Mouse (Mus musculus) midbrain, embryonic 14.5 days (tissue): ENCODE measurements around the gene F2. TPM values are rescaled to one million over a fixed set of nuclear protein-coding genes. Genes with fewer than 3 reads are reported as not detected.

Source experiments
- ATAC-seq: fragments of 200-750 bp; cut with Nextera tagmentation; 2 replicates; pipeline ENCODE4 v1.8.0; 2017; ENCODE audit warnings: moderate number of reproducible peaks, moderate library complexity; ENCODE audit not compliant: low FRiP score, low TSS enrichment
- DNase-seq: peaks from one replicate; pipeline ENCODE4 v3.0.0-alpha.2; 2015
- H3K27ac ChIP-seq: fragments of 300-500 bp; sonication (generic); replicated peaks from 2 replicates; pipeline ENCODE4 v1.5.1; 2014; ENCODE audit warnings: mild to moderate bottlenecking, low read depth, low read length, moderate library complexity
- H3K27me3 ChIP-seq: fragments of 300-500 bp; sonication (generic); 2 replicates; pipeline ENCODE4 v1.6.1; 2014; ENCODE audit warnings: low read length, control low read depth, mixed read lengths; ENCODE audit not compliant: control insufficient read depth, insufficient read depth
- H3K36me3 ChIP-seq: fragments of 300-500 bp; sonication (generic); 2 replicates; pipeline ENCODE4 v1.6.1; 2014; ENCODE audit warnings: low read length, control low read depth; ENCODE audit not compliant: control insufficient read depth, insufficient read depth
- H3K4me1 ChIP-seq: fragments of 300-500 bp; sonication (generic); 2 replicates; pipeline ENCODE4 v1.6.1; 2014; ENCODE audit warnings: mild to moderate bottlenecking, antibody characterized with exemption, low read length, control low read depth; ENCODE audit not compliant: control insufficient read depth, insufficient read depth
- H3K4me2 ChIP-seq: fragments of 300-500 bp; sonication (generic); 2 replicates; pipeline ENCODE4 v1.6.1; 2014; ENCODE audit warnings: mild to moderate bottlenecking, low read length, moderate library complexity
- H3K4me3 ChIP-seq: fragments of 300-500 bp; sonication (generic); replicated peaks from 2 replicates; pipeline ENCODE4 v1.5.1; 2014; ENCODE audit warnings: low read depth, low read length
- H3K9ac ChIP-seq: fragments of 300-500 bp; sonication (generic); replicated peaks from 2 replicates; pipeline ENCODE4 v1.6.1; 2014; ENCODE audit warnings: mild to moderate bottlenecking, low read length, moderate library complexity
- H3K9me3 ChIP-seq: fragments of 300-500 bp; sonication (generic); 2 replicates; pipeline ENCODE4 v1.6.1; 2016; ENCODE audit warnings: low read length, control low read depth, mixed read lengths; ENCODE audit not compliant: control insufficient read depth
- WGBS: fragments of 180-500 bp; shearing (Covaris S2); extraction: QIAGEN DNeasy Blood & Tissue Kit; methylation state at CpG from one replicate; pipeline ENCODE4 v1.1.7; 2014; 5-methylcytosine and 5-hydroxymethylcytosine counted together
- polyA plus RNA-seq: library from polyadenylated mRNA; unstranded; fragments of >200 nt; fragmentation: Nextera tagmentation; extraction: Ambion mirVana; gene quantifications from 2 replicates; pipeline ENCODE4 v1.2.1, GENCODE M21; 2014

The F2 gene
- polyA plus RNA-seq, 1 experiment from 2014 or later, result 0.11 TPM

GRCm38 (mm10) chr2:91651458-91652258 is 15.4 kb upstream of the F2 start:
- no peak overlapping the region for H3K27ac ChIP-seq
- H3K4me2 ChIP-seq, result no peak overlapping the region
- H3K36me3 ChIP-seq, result peaks cover 45% of the 10 kb centered on the region
- H3K27me3 ChIP-seq, result no peaks in the 10 kb centered on the region
- ATAC-seq (no peak), DNase-seq (no peak)
- no peak overlapping the region for H3K4me3 ChIP-seq
- H3K9ac ChIP-seq, result no peak overlapping the region
- 88% methylated on average over 14 of the region's 14 CpGs for WGBS
- H3K4me1 ChIP-seq, result peaks cover 19% of the 10 kb centered on the region
- no peaks in the 10 kb centered on the region for H3K9me3 ChIP-seq

GRCm38 (mm10) chr2:91650360-91650995 is 14.3 kb upstream of the F2 start:
- Histone ChIP-seq H3K9me3 (no peaks in the 10 kb centered on the region), H3K27ac (peak overlapping the region; percentile 73), H3K9ac (peak overlapping the region; percentile 69), H3K27me3 (no peaks in the 10 kb centered on the region), H3K4me3 (peak overlapping the region; percentile 90), H3K4me2 (peak overlapping the region; percentile 99), H3K36me3 (peaks cover 44% of the 10 kb centered on the region), H3K4me1 (peaks cover 19% of the 10 kb centered on the region)
- 18% methylated on average over 16 of the region's 16 CpGs for whole genome bisulfite sequencing
- DNase-seq, result no peak
- ATAC-seq, result peak; percentile 44

- ATAC-seq (peak; percentile 96), DNase-seq (peak; percentile 98)
- Histone ChIP-seq H3K4me3 (peak within 1 kb of the TSS; percentile 90), H3K27ac (peak within 1 kb of the TSS; percentile 80), H3K36me3 (peaks cover 44% of the 10 kb centered on the region), H3K4me1 (peaks cover 19% of the 10 kb centered on the region), H3K4me2 (peak within 1 kb of the TSS; percentile 99), H3K9ac (peak within 1 kb of the TSS; percentile 91), H3K9me3 (no peaks in the 10 kb centered on the region), H3K27me3 (no peaks in the 10 kb centered on the region)
- WGBS, result under 1% methylated on average over 44 of the region's 44 CpGs
Observed at GRCm38 (mm10) chr2:91649553-91650359, 13.5 kb upstream of the F2 start, which contains the start of the genes Zfp408 and Arhgap1. TSS of gene Zfp408 (minus strand) at chr2:91649791. TSS of gene Arhgap1 (plus strand) at chr2:91649860.

- Histone ChIP-seq H3K27me3 (no peaks in the 10 kb centered on the region), H3K4me3 (peak overlapping the region; percentile 90), H3K9me3 (no peaks in the 10 kb centered on the region), H3K27ac (peak overlapping the region; percentile 80; the same call in 1 of the 2 replicates), H3K4me1 (peaks cover 19% of the 10 kb centered on the region), H3K4me2 (peak overlapping the region; percentile 99), H3K36me3 (peaks cover 44% of the 10 kb centered on the region), H3K9ac (peak overlapping the region; percentile 91)
- ATAC-seq (no peak), DNase-seq (no peak)
- 5% methylated on average over 15 of the region's 15 CpGs for WGBS
Observed at GRCm38 (mm10) chr2:91649152-91649551, 12.9 kb upstream of the F2 start.

GRCm38 (mm10) chr2:91646733-91647132 is 10.5 kb upstream of the F2 start:
- DNase-seq (peak; percentile 86), ATAC-seq (no peak)
- Histone ChIP-seq H3K9ac (no peak overlapping the region), H3K27me3 (no peaks in the 10 kb centered on the region), H3K36me3 (peaks cover 58% of the 10 kb centered on the region), H3K27ac (no peak overlapping the region), H3K9me3 (no peaks in the 10 kb centered on the region), H3K4me1 (peaks cover 14% of the 10 kb centered on the region), H3K4me3 (no peak overlapping the region), H3K4me2 (no peak overlapping the region)
- WGBS, result 30% methylated on average over 1 of the region's 1 CpGs

- Histone ChIP-seq H3K9ac (no peak overlapping the region), H3K27me3 (no peaks in the 10 kb centered on the region), H3K36me3 (peaks cover 58% of the 10 kb centered on the region), H3K4me3 (no peak overlapping the region), H3K4me2 (no peak overlapping the region), H3K4me1 (peaks cover 10% of the 10 kb centered on the region), H3K9me3 (no peaks in the 10 kb centered on the region), H3K27ac (no peak overlapping the region)
- no peak for ATAC-seq
- DNase-seq, result no peak
- 93% methylated on average over 11 of the region's 11 CpGs for WGBS
Observed at GRCm38 (mm10) chr2:91645811-91646210, 9.6 kb upstream of the F2 start.

- no peak overlapping the region for H3K27ac ChIP-seq
- no peak overlapping the region for H3K4me2 ChIP-seq
- no peak overlapping the region for H3K9ac ChIP-seq
- no peak overlapping the region for H3K4me3 ChIP-seq
- peaks cover 58% of the 10 kb centered on the region for H3K36me3 ChIP-seq
- H3K4me1 ChIP-seq, result peaks cover 7% of the 10 kb centered on the region
- ATAC-seq, result no peak
- H3K9me3 ChIP-seq, result no peaks in the 10 kb centered on the region
- no peaks in the 10 kb centered on the region for H3K27me3 ChIP-seq
- DNase-seq, result no peak
- 98% methylated on average over 15 of the region's 15 CpGs for WGBS
Observed at GRCm38 (mm10) chr2:91645354-91645753, 9.1 kb upstream of the F2 start.

GRCm38 (mm10) chr2:91644021-91644420 is 7.8 kb upstream of the F2 start:
- no peak for ATAC-seq
- no peak for DNase-seq
- H3K4me3 ChIP-seq, result no peak overlapping the region
- no peak overlapping the region for H3K4me2 ChIP-seq
- peaks cover 58% of the 10 kb centered on the region for H3K36me3 ChIP-seq
- no peaks in the 10 kb centered on the region for H3K9me3 ChIP-seq
- peaks cover 7% of the 10 kb centered on the region for H3K4me1 ChIP-seq
- no peak overlapping the region for H3K9ac ChIP-seq
- 97% methylated on average over 11 of the region's 11 CpGs for WGBS
- no peaks in the 10 kb centered on the region for H3K27me3 ChIP-seq
- no peak overlapping the region for H3K27ac ChIP-seq
